Mouse (Mus musculus) embryonic facial prominence, embryonic 14.5 days (tissue): ENCODE measurements at regions not wholly inside any gene's neighbourhood (a gene's known extent, or its start where the extent isn't known, plus 50 kb on each side); places are given as distances from the start of the nearest gene placed in this dataset.

Experiments
- ATAC-seq: fragments of 200-750 bp; cut with Nextera tagmentation; 2 replicates; pipeline ENCODE4 v1.8.0; 2017; ENCODE audit warnings: low read depth, moderate number of reproducible peaks, moderate TSS enrichment
- DNase-seq: peaks from one replicate; pipeline ENCODE4 v3.0.0-alpha.2; 2015; ENCODE audit warnings: low spot score
- H3K27ac ChIP-seq: fragments of 300-500 bp; sonication (generic); replicated peaks from 2 replicates; pipeline ENCODE4 v1.5.1; 2014; ENCODE audit warnings: low read depth, mild to moderate bottlenecking, low read length, moderate library complexity
- H3K27me3 ChIP-seq: fragments of 300-500 bp; sonication (generic); replicated peaks from 2 replicates; pipeline ENCODE4 v1.6.1; 2014; ENCODE audit warnings: low read length; ENCODE audit not compliant: control insufficient read depth, insufficient read depth
- H3K36me3 ChIP-seq: fragments of 300-500 bp; sonication (generic); 2 replicates; pipeline ENCODE4 v1.6.1; 2014; ENCODE audit warnings: low read length, mixed read lengths; ENCODE audit not compliant: control insufficient read depth, insufficient read depth
- H3K4me1 ChIP-seq: fragments of 300-500 bp; sonication (generic); 2 replicates; pipeline ENCODE4 v1.6.1; 2014; ENCODE audit warnings: antibody characterized with exemption, low read length; ENCODE audit not compliant: control insufficient read depth, insufficient read depth
- H3K4me2 ChIP-seq: fragments of 300-500 bp; sonication (generic); 2 replicates; pipeline ENCODE4 v1.6.1; 2014; ENCODE audit warnings: low read depth, mild to moderate bottlenecking, low read length, moderate library complexity, mixed read lengths
- H3K4me3 ChIP-seq: fragments of 300-500 bp; sonication (generic); 2 replicates; pipeline ENCODE4 v1.5.1; 2014; ENCODE audit warnings: low read depth, mild to moderate bottlenecking, low read length
- H3K9ac ChIP-seq: fragments of 300-500 bp; sonication (generic); 2 replicates; pipeline ENCODE4 v1.6.1; 2014; ENCODE audit warnings: low read depth, mild to moderate bottlenecking, low read length, moderate library complexity, mixed read lengths
- H3K9me3 ChIP-seq: fragments of 300-500 bp; sonication (generic); 2 replicates; pipeline ENCODE4 v1.6.1; 2016; ENCODE audit warnings: low read length; ENCODE audit not compliant: control insufficient read depth
- WGBS: fragments of 180-500 bp; shearing (Covaris S2); extraction: QIAGEN DNeasy Blood & Tissue Kit; methylation state at CpG from one replicate; pipeline ENCODE4 v1.1.7; 2014; 5-methylcytosine and 5-hydroxymethylcytosine counted together

- H3K4me2 ChIP-seq: no peak overlapping the region
- no peak overlapping the region for H3K4me3 ChIP-seq
- H3K27me3 ChIP-seq: no peaks in the 10 kb centered on the region
- H3K4me1 ChIP-seq: no peaks in the 10 kb centered on the region
- DNase-seq (peak; percentile 60), ATAC-seq (peak; percentile 77; the same call in 1 of the 2 replicates)
- no peak overlapping the region for H3K27ac ChIP-seq
- H3K9me3 ChIP-seq: no peaks in the 10 kb centered on the region
- no peak overlapping the region for H3K9ac ChIP-seq
- WGBS: 44% methylated on average over 4 of the region's 4 CpGs
- H3K36me3 ChIP-seq: no peaks in the 10 kb centered on the region
Measured at GRCm38 (mm10) chr3:8310379-8311128, 1299.3 kb downstream of the Zfp704 start.

GRCm38 (mm10) chr3:8307296-8307695 is 1302.6 kb downstream of the Zfp704 start:
- Histone ChIP-seq H3K36me3 (no peaks in the 10 kb centered on the region), H3K4me3 (no peak overlapping the region), H3K4me2 (no peak overlapping the region), H3K9me3 (no peaks in the 10 kb centered on the region), H3K9ac (no peak overlapping the region), H3K27me3 (no peaks in the 10 kb centered on the region), H3K27ac (no peak overlapping the region), H3K4me1 (no peaks in the 10 kb centered on the region)
- ATAC-seq (no peak), DNase-seq (no peak)
- 72% methylated on average over 3 of the region's 3 CpGs for WGBS

GRCm38 (mm10) chr3:8304784-8305183 is 1305.1 kb downstream of the Zfp704 start:
- ATAC-seq (no peak), DNase-seq (no peak)
- no peak overlapping the region for H3K4me2 ChIP-seq
- no peaks in the 10 kb centered on the region for H3K36me3 ChIP-seq
- no peaks in the 10 kb centered on the region for H3K4me1 ChIP-seq
- no peaks in the 10 kb centered on the region for H3K27me3 ChIP-seq
- H3K27ac ChIP-seq: no peak overlapping the region
- H3K4me3 ChIP-seq: no peak overlapping the region
- H3K9me3 ChIP-seq: no peaks in the 10 kb centered on the region
- no peak overlapping the region for H3K9ac ChIP-seq

- Histone ChIP-seq H3K9ac (no peak overlapping the region), H3K4me2 (no peak overlapping the region), H3K9me3 (no peaks in the 10 kb centered on the region), H3K27ac (no peak overlapping the region), H3K36me3 (no peaks in the 10 kb centered on the region), H3K4me1 (no peaks in the 10 kb centered on the region), H3K27me3 (no peaks in the 10 kb centered on the region), H3K4me3 (no peak overlapping the region)
- ATAC-seq (no peak), DNase-seq (peak; percentile 44)
- WGBS: 50% methylated on average over 1 of the region's 1 CpGs
Measured at GRCm38 (mm10) chr3:8293036-8293435, 1316.8 kb downstream of the Zfp704 start.

- DNase-seq (no peak), ATAC-seq (no peak)
- Histone ChIP-seq H3K9ac (no peak overlapping the region), H3K4me3 (no peak overlapping the region), H3K4me2 (no peak overlapping the region), H3K27me3 (no peaks in the 10 kb centered on the region), H3K27ac (no peak overlapping the region), H3K4me1 (no peaks in the 10 kb centered on the region), H3K9me3 (no peaks in the 10 kb centered on the region), H3K36me3 (no peaks in the 10 kb centered on the region)
- 66% methylated on average over 2 of the region's 2 CpGs for WGBS
Measured at GRCm38 (mm10) chr3:8289558-8289957, 1320.3 kb downstream of the Zfp704 start.

GRCm38 (mm10) chr3:8288437-8288836 is 1321.4 kb downstream of the Zfp704 start:
- Histone ChIP-seq H3K9me3 (no peaks in the 10 kb centered on the region), H3K36me3 (no peaks in the 10 kb centered on the region), H3K4me1 (no peaks in the 10 kb centered on the region), H3K9ac (no peak overlapping the region), H3K4me3 (no peak overlapping the region), H3K4me2 (no peak overlapping the region), H3K27me3 (no peaks in the 10 kb centered on the region), H3K27ac (no peak overlapping the region)
- 41% methylated on average over 1 of the region's 1 CpGs for WGBS
- peak; percentile 81 for DNase-seq
- ATAC-seq: peak; percentile 65

GRCm38 (mm10) chr3:8284655-8285428 is 1325.0 kb downstream of the Zfp704 start:
- peak; percentile 80 for ATAC-seq
- H3K36me3 ChIP-seq: no peaks in the 10 kb centered on the region
- H3K4me2 ChIP-seq: no peak overlapping the region
- no peaks in the 10 kb centered on the region for H3K4me1 ChIP-seq
- H3K4me3 ChIP-seq: no peak overlapping the region
- peak; percentile 67 for DNase-seq
- H3K9me3 ChIP-seq: no peaks in the 10 kb centered on the region
- 62% methylated on average over 14 of the region's 14 CpGs for whole genome bisulfite sequencing
- no peak overlapping the region for H3K9ac ChIP-seq
- no peak overlapping the region for H3K27ac ChIP-seq
- H3K27me3 ChIP-seq: no peaks in the 10 kb centered on the region

GRCm38 (mm10) chr3:8282411-8282810 is 1327.5 kb downstream of the Zfp704 start:
- no peaks in the 10 kb centered on the region for H3K9me3 ChIP-seq
- no peaks in the 10 kb centered on the region for H3K36me3 ChIP-seq
- no peak overlapping the region for H3K4me3 ChIP-seq
- no peak for ATAC-seq
- DNase-seq: no peak
- no peak overlapping the region for H3K9ac ChIP-seq
- WGBS: 73% methylated on average over 2 of the region's 2 CpGs
- no peaks in the 10 kb centered on the region for H3K27me3 ChIP-seq
- H3K27ac ChIP-seq: no peak overlapping the region
- no peak overlapping the region for H3K4me2 ChIP-seq
- H3K4me1 ChIP-seq: no peaks in the 10 kb centered on the region
